Mouse (Mus musculus) ES-E14 (cell line): ENCODE measurements at regions not wholly inside any gene's neighbourhood (a gene's known extent, or its start where the extent isn't known, plus 50 kb on each side); places are given as distances from the start of the nearest gene placed in this dataset.
A peak's percentile ranks its signal among the peaks of the same experiment; 100 is the strongest.

Experiments used
- DNase-seq: peaks from one replicate; pipeline ENCODE4 v3.0.0-alpha.2; 2013; ENCODE audit warnings: low read depth, low spot score
- H3K27ac ChIP-seq: 2 replicates; pipeline ENCODE4 v1.5.1; 2012; ENCODE audit warnings: low read depth, mild to moderate bottlenecking, low read length, moderate library complexity, mixed read lengths; ENCODE audit not compliant: poor library complexity, insufficient read depth, severe bottlenecking
- H3K36me3 ChIP-seq: 2 replicates; pipeline ENCODE4 v1.6.1; 2012; ENCODE audit warnings: mild to moderate bottlenecking, low read length, moderate library complexity, mixed read lengths; ENCODE audit not compliant: control insufficient read depth, poor library complexity, insufficient read depth, severe bottlenecking
- H3K4me1 ChIP-seq, 2 experiments: fragments of 150-350 bp in 1 of 2; sonication (generic) in 1 of 2; 2 replicates each; pipeline ENCODE4 v1.6.1; 2012; ENCODE audit warnings: low read length in 2 of 2, mild to moderate bottlenecking in 1 of 2, mixed read lengths in 1 of 2; ENCODE audit not compliant: control insufficient read depth in 2 of 2, insufficient read depth in 2 of 2, poor library complexity in 1 of 2
- H3K4me3 ChIP-seq, 2 experiments: fragments of 150-350 bp in 1 of 2; sonication (generic) in 1 of 2; 2 replicates each; pipeline ENCODE4 v1.5.1; 2012; ENCODE audit warnings: low read length in 2 of 2, low read depth in 1 of 2, mild to moderate bottlenecking in 1 of 2, mixed read lengths in 1 of 2; ENCODE audit not compliant: insufficient read depth in 1 of 2, poor library complexity in 1 of 2, severe bottlenecking in 1 of 2
- H3K9ac ChIP-seq: 2 replicates; pipeline ENCODE4 v1.6.1; 2012; ENCODE audit warnings: low read depth, mild to moderate bottlenecking, low read length, mixed read lengths; ENCODE audit not compliant: poor library complexity, insufficient read depth, severe bottlenecking
- H3K9me3 ChIP-seq: fragments of 150-350 bp; sonication (generic); 2 replicates; pipeline ENCODE4 v1.6.1; 2012; ENCODE audit warnings: low read depth, mild to moderate bottlenecking, low read length; ENCODE audit not compliant: control insufficient read depth, insufficient read depth
- CHD2 ChIP-seq: IDR thresholded peaks from 2 replicates; pipeline ENCODE4 v1.6.1; 2014; ENCODE audit warnings: mild to moderate bottlenecking, low read depth, low read length, inconsistent platforms
- HCFC1 ChIP-seq: IDR thresholded peaks from 2 replicates; pipeline ENCODE4 v1.6.1; 2012; ENCODE audit warnings: low read length, inconsistent platforms, borderline replicate concordance; ENCODE audit not compliant: insufficient read depth
- MAFK ChIP-seq: IDR thresholded peaks from 2 replicates; pipeline ENCODE4 v1.6.1; 2014; ENCODE audit warnings: mild to moderate bottlenecking, low read depth, low read length, inconsistent platforms; ENCODE audit not compliant: insufficient read depth
- ZC3H11A ChIP-seq: IDR thresholded peaks from 2 replicates; pipeline ENCODE4 v1.6.1; 2012; ENCODE audit warnings: low read depth, mild to moderate bottlenecking, inconsistent platforms, low read length, borderline replicate concordance
- ZNF384 ChIP-seq: IDR thresholded peaks from 2 replicates; pipeline ENCODE4 v1.6.1; 2012; ENCODE audit warnings: low read depth, low read length, inconsistent platforms
- in situ Hi-C, 2 experiments: fragments of 600-800 bp; cut with MboI; formaldehyde crosslinking; loops; one replicate each; pipeline ENCODE4 v1.15.1; 2025; ENCODE audit warnings: low sequenced_read_pairs in 2 of 2, inconsistent platforms in 1 of 2; ENCODE audit not compliant: unreplicated experiment in 2 of 2

GRCm38 (mm10) chr1:128805687-128806653, 213.9 kb upstream of the Cxcr4 start:
- Histone ChIP-seq H3K36me3 (no peaks in the 10 kb centered on the region), H3K9me3 (no peaks in the 10 kb centered on the region), H3K9ac (no peak overlapping the region), H3K4me1 (no peaks in the 10 kb centered on the region), H3K27ac (no peak overlapping the region), H3K4me3 (no peak overlapping the region)
- TF ChIP-seq CHD2 (no peak), ZNF384 (no peak), MAFK (no peak), HCFC1 (no peak), ZC3H11A (no peak)
- in situ Hi-C loops = no loop called here
- DNase-seq = no peak

- TF ChIP-seq ZNF384 (no peak), MAFK (no peak), ZC3H11A (no peak), HCFC1 (no peak), CHD2 (no peak)
- H3K9me3 ChIP-seq = no peaks in the 10 kb centered on the region
- DNase-seq = no peak
- H3K36me3 ChIP-seq = no peaks in the 10 kb centered on the region
- H3K4me3 ChIP-seq = no peak overlapping the region
- in situ Hi-C loops = no loop called here
- H3K4me1 ChIP-seq = 0 out of 4 replicates have a peak, but pooled peaks cover 0 to 2% of the 10 kb centered on the region in 2 experiments
- no peak overlapping the region for H3K27ac ChIP-seq
- H3K9ac ChIP-seq = no peak overlapping the region
Measured at GRCm38 (mm10) chr1:128803433-128804060, 211.5 kb upstream of the Cxcr4 start.

DNA sequence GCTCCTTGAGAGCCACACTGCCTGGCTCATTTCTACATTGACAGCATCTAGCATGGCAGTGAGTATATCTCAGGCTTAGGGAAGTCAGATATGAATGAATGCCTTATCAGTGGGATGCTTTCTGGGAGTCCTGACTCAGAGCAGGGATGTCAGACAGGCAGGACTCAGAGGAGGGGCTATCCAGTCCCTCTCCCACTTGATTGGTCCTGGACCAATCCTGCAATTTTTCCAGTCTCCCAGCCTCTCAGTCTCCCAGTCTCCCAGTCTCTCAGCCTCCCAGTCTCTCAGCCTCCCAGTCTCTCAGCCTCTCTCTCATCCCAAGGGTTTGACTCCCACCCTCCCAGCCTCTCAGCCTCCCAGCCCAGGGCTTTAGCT, 211.0 kb upstream of the Cxcr4 start:
- Histone ChIP-seq H3K9me3 (no peaks in the 10 kb centered on the region), H3K36me3 (no peaks in the 10 kb centered on the region), H3K9ac (no peak overlapping the region), H3K4me3 (no peak overlapping the region), H3K27ac (no peak overlapping the region), H3K4me1 (0 out of 4 replicates have a peak, but pooled peaks cover 0 to 2% of the 10 kb centered on the region in 2 experiments)
- no peak for DNase-seq
- in situ Hi-C loops = no loop called here
- TF ChIP-seq HCFC1 (no peak), MAFK (no peak), ZNF384 (no peak), CHD2 (no peak), ZC3H11A (no peak)

- peak; percentile 17 for DNase-seq
- in situ Hi-C loops = no loop called here
- 0 out of 4 replicates have a peak, but pooled peaks cover 0 to 2% of the 10 kb centered on the region in 2 experiments for H3K4me1 ChIP-seq
- H3K9ac ChIP-seq = no peak overlapping the region
- no peak overlapping the region for H3K4me3 ChIP-seq
- no peak for TF ChIP-seq HCFC1
- no peaks in the 10 kb centered on the region for H3K9me3 ChIP-seq
- H3K27ac ChIP-seq = no peak overlapping the region
- H3K36me3 ChIP-seq = no peaks in the 10 kb centered on the region
Measured at GRCm38 (mm10) chr1:128798721-128799120, 206.6 kb upstream of the Cxcr4 start.
